Mouse (Mus musculus): Measurements from ENCODE around the gene Ciita. TPM values are rescaled to one million over a fixed set of nuclear protein-coding genes. Genes with fewer than 3 reads are reported as not detected.

Gene Ciita
- polyA plus RNA-seq (2016; fragmentation: Nextera tagmentation; extraction: Ambion mirVana), result 0.15 and 0.16 TPM in 2 replicates

- Histone ChIP-seq H3K4me3 (no peak within 1 kb of the TSS), H3K27me3 (ENCODE audit: insufficient read depth, poor library complexity, severe bottlenecking) (no peaks in the 10 kb centered on the region), H3K9me3 (no peaks in the 10 kb centered on the region), H3K36me3 (no peaks in the 10 kb centered on the region), H3K4me1 (replicated peaks) (no peaks in the 10 kb centered on the region), H3K27ac (no peak within 1 kb of the TSS)
- DNase-seq (ENCODE audit: low spot score), result no peak
- WGBS, result 83% methylated on average over 5 of the region's 5 CpGs
Measured at GRCm38 (mm10) chr16:10479857-10480256, at the start of gene Ciita. TSS of gene Ciita (plus strand) at chr16:10480059.

GRCm38 (mm10) chr16:10431911-10432310, 47.9 kb upstream of the Ciita start:
- no peak for DNase-seq (ENCODE audit: low spot score)
- 70% methylated on average over 1 of the region's 1 CpGs for WGBS

GRCm38 (mm10) chr16:10432387-10432786, 47.5 kb upstream of the Ciita start:
- no peaks in the 10 kb centered on the region for H3K4me1 ChIP-seq (replicated peaks)
- no peak overlapping the region for H3K27ac ChIP-seq
- WGBS, result 83% methylated on average over 4 of the region's 4 CpGs
- H3K36me3 ChIP-seq, result peaks cover 12% of the 10 kb centered on the region
- H3K4me3 ChIP-seq, result no peak overlapping the region
- no peak for DNase-seq (ENCODE audit: low spot score)
- no peaks in the 10 kb centered on the region for H3K27me3 ChIP-seq (ENCODE audit: insufficient read depth, poor library complexity, severe bottlenecking)
- no peaks in the 10 kb centered on the region for H3K9me3 ChIP-seq

More at GRCm38 (mm10) chr16:10431911-10432310, 47.9 kb upstream of the Ciita start:
- Histone ChIP-seq H3K36me3 (peaks cover 17% of the 10 kb centered on the region), H3K27ac (no peak overlapping the region), H3K4me3 (no peak overlapping the region), H3K4me1 (replicated peaks) (no peaks in the 10 kb centered on the region), H3K9me3 (no peaks in the 10 kb centered on the region), H3K27me3 (ENCODE audit: insufficient read depth, poor library complexity, severe bottlenecking) (no peaks in the 10 kb centered on the region)

- no peak for DNase-seq (ENCODE audit: low spot score)
- Histone ChIP-seq H3K36me3 (peaks cover 11% of the 10 kb centered on the region), H3K9me3 (no peaks in the 10 kb centered on the region), H3K27me3 (ENCODE audit: insufficient read depth, poor library complexity, severe bottlenecking) (no peaks in the 10 kb centered on the region), H3K27ac (no peak overlapping the region), H3K4me3 (no peak overlapping the region), H3K4me1 (replicated peaks) (no peaks in the 10 kb centered on the region)
- WGBS, result 85% methylated on average over 5 of the region's 5 CpGs
Measured at GRCm38 (mm10) chr16:10433344-10433743, 46.5 kb upstream of the Ciita start.

- H3K4me1 ChIP-seq (replicated peaks), result no peaks in the 10 kb centered on the region
- H3K27ac ChIP-seq, result no peak overlapping the region
- no peaks in the 10 kb centered on the region for H3K27me3 ChIP-seq (ENCODE audit: insufficient read depth, poor library complexity, severe bottlenecking)
- no peaks in the 10 kb centered on the region for H3K9me3 ChIP-seq
- DNase-seq (ENCODE audit: low spot score), result no peak
- H3K4me3 ChIP-seq, result no peak overlapping the region
- peaks cover 10% of the 10 kb centered on the region for H3K36me3 ChIP-seq
- 81% methylated on average over 6 of the region's 6 CpGs for WGBS
Measured at GRCm38 (mm10) chr16:10436166-10436565, 43.7 kb upstream of the Ciita start.

- Histone ChIP-seq H3K36me3 (peaks cover 8% of the 10 kb centered on the region), H3K27me3 (ENCODE audit: insufficient read depth, poor library complexity, severe bottlenecking) (no peaks in the 10 kb centered on the region), H3K4me1 (replicated peaks) (no peaks in the 10 kb centered on the region), H3K9me3 (no peaks in the 10 kb centered on the region), H3K4me3 (no peak overlapping the region), H3K27ac (no peak overlapping the region)
- no peak for DNase-seq (ENCODE audit: low spot score)
- 87% methylated on average over 5 of the region's 5 CpGs for WGBS
Measured at GRCm38 (mm10) chr16:10438055-10438454, 41.8 kb upstream of the Ciita start.

- DNase-seq (ENCODE audit: low spot score), result no peak
- H3K4me3 ChIP-seq, result no peak overlapping the region
- H3K36me3 ChIP-seq, result peaks cover 8% of the 10 kb centered on the region
- no peak overlapping the region for H3K27ac ChIP-seq
- 89% methylated on average over 6 of the region's 6 CpGs for WGBS
- no peaks in the 10 kb centered on the region for H3K27me3 ChIP-seq (ENCODE audit: insufficient read depth, poor library complexity, severe bottlenecking)
- peaks cover 11% of the 10 kb centered on the region for H3K4me1 ChIP-seq (replicated peaks)
- no peaks in the 10 kb centered on the region for H3K9me3 ChIP-seq
Measured at GRCm38 (mm10) chr16:10441328-10441727, 38.5 kb upstream of the Ciita start.

GRCm38 (mm10) chr16:10441761-10442160, 38.1 kb upstream of the Ciita start:
- Histone ChIP-seq H3K27me3 (ENCODE audit: insufficient read depth, poor library complexity, severe bottlenecking) (no peaks in the 10 kb centered on the region), H3K27ac (no peak overlapping the region), H3K4me1 (replicated peaks) (peaks cover 15% of the 10 kb centered on the region), H3K4me3 (no peak overlapping the region), H3K9me3 (no peaks in the 10 kb centered on the region), H3K36me3 (peaks cover 8% of the 10 kb centered on the region)
- WGBS, result 90% methylated on average over 4 of the region's 4 CpGs
- DNase-seq (ENCODE audit: low spot score), result no peak

GRCm38 (mm10) chr16:10443723-10444122, 36.1 kb upstream of the Ciita start:
- Histone ChIP-seq H3K9me3 (no peaks in the 10 kb centered on the region), H3K4me1 (replicated peaks) (peaks cover 27% of the 10 kb centered on the region), H3K27ac (no peak overlapping the region), H3K27me3 (ENCODE audit: insufficient read depth, poor library complexity, severe bottlenecking) (no peaks in the 10 kb centered on the region), H3K4me3 (no peak overlapping the region), H3K36me3 (peaks cover under 1% of the 10 kb centered on the region)
- no peak for DNase-seq (ENCODE audit: low spot score)

GRCm38 (mm10) chr16:10446573-10447263, 33.1 kb upstream of the Ciita start:
- Histone ChIP-seq H3K27me3 (ENCODE audit: insufficient read depth, poor library complexity, severe bottlenecking) (no peaks in the 10 kb centered on the region), H3K36me3 (no peaks in the 10 kb centered on the region), H3K9me3 (no peaks in the 10 kb centered on the region), H3K4me3 (peak overlapping the region; percentile 58), H3K27ac (peak overlapping the region; percentile 86), H3K4me1 (replicated peaks) (peaks cover 27% of the 10 kb centered on the region)
- no peak for DNase-seq (ENCODE audit: low spot score)
- WGBS, result 16% methylated on average over 13 of the region's 13 CpGs

- Histone ChIP-seq H3K4me3 (peak within 1 kb of the TSS; percentile 58), H3K9me3 (no peaks in the 10 kb centered on the region), H3K4me1 (replicated peaks) (peaks cover 27% of the 10 kb centered on the region), H3K27ac (peak within 1 kb of the TSS; percentile 86), H3K36me3 (no peaks in the 10 kb centered on the region), H3K27me3 (ENCODE audit: insufficient read depth, poor library complexity, severe bottlenecking) (no peaks in the 10 kb centered on the region)
- under 1% methylated on average over 12 of the region's 12 CpGs for WGBS
- DNase-seq (ENCODE audit: low spot score), result peak; percentile 91
Measured at GRCm38 (mm10) chr16:10447264-10447594, 32.6 kb upstream of the Ciita start, which contains the start of gene Tvp23a. TSS of gene Tvp23a (minus strand) at chr16:10447362.

- 69% methylated on average over 2 of the region's 2 CpGs for WGBS
- Histone ChIP-seq H3K4me1 (replicated peaks) (peaks cover 27% of the 10 kb centered on the region), H3K27me3 (ENCODE audit: insufficient read depth, poor library complexity, severe bottlenecking) (no peaks in the 10 kb centered on the region), H3K4me3 (peak overlapping the region; percentile 58), H3K36me3 (no peaks in the 10 kb centered on the region), H3K9me3 (no peaks in the 10 kb centered on the region), H3K27ac (peak overlapping the region; percentile 86)
- no peak for DNase-seq (ENCODE audit: low spot score)
Measured at GRCm38 (mm10) chr16:10447781-10448180, 32.1 kb upstream of the Ciita start.

- Histone ChIP-seq H3K4me1 (replicated peaks) (peaks cover 27% of the 10 kb centered on the region), H3K4me3 (no peak overlapping the region), H3K36me3 (no peaks in the 10 kb centered on the region), H3K27me3 (ENCODE audit: insufficient read depth, poor library complexity, severe bottlenecking) (no peaks in the 10 kb centered on the region), H3K9me3 (no peaks in the 10 kb centered on the region), H3K27ac (no peak overlapping the region)
- 84% methylated on average over 9 of the region's 9 CpGs for WGBS
- DNase-seq (ENCODE audit: low spot score), result no peak
Measured at GRCm38 (mm10) chr16:10448931-10449330, 30.9 kb upstream of the Ciita start.

GRCm38 (mm10) chr16:10451906-10452305, 28.0 kb upstream of the Ciita start:
- H3K4me1 ChIP-seq (replicated peaks), result peaks cover 15% of the 10 kb centered on the region
- WGBS, result 82% methylated on average over 2 of the region's 2 CpGs
- no peaks in the 10 kb centered on the region for H3K9me3 ChIP-seq
- no peak for DNase-seq (ENCODE audit: low spot score)
- no peaks in the 10 kb centered on the region for H3K36me3 ChIP-seq
- no peak overlapping the region for H3K27ac ChIP-seq
- H3K4me3 ChIP-seq, result no peak overlapping the region
- H3K27me3 ChIP-seq (ENCODE audit: insufficient read depth, poor library complexity, severe bottlenecking), result no peaks in the 10 kb centered on the region

All from hindbrain, embryonic 10.5 days (tissue).